Mouse (Mus musculus) brain, embryonic 14.5 days (tissue): Measurements from ENCODE around the gene Fam57a.

Experiments used
- CTCF ChIP-seq: fragments of 200-500 bp; IDR thresholded peaks from 2 replicates; pipeline ENCODE4 v1.5.1; 2012; ENCODE audit warnings: inconsistent platforms, mild to moderate bottlenecking, moderate library complexity, borderline replicate concordance; ENCODE audit not compliant: insufficient read depth, insufficient read length; ENCODE audit errors: extremely low read depth
- POLR2A ChIP-seq: fragments of 200-500 bp; IDR thresholded peaks from 2 replicates; pipeline ENCODE4 v1.6.1; 2012; ENCODE audit warnings: mild to moderate bottlenecking, inconsistent platforms, borderline replicate concordance; ENCODE audit not compliant: poor library complexity, insufficient read depth, insufficient read length, severe bottlenecking; ENCODE audit errors: extremely low read depth

GRCm38 (mm10) chr11:76217390-76217800, 37.9 kb downstream of the Fam57a start, which contains the start of the genes Dbil5 and Gemin4:
- TF ChIP-seq CTCF (peak; percentile 98), POLR2A (peak; percentile 92)
